Mouse (Mus musculus) testis, adult 2 months (tissue): Measurements from ENCODE around the gene Rtkn.

Source experiments
- CTCF ChIP-seq: fragments of 200-500 bp; IDR thresholded peaks from 2 replicates; pipeline ENCODE4 v1.5.1; 2012; ENCODE audit warnings: low read depth, mild to moderate bottlenecking, inconsistent platforms, low read length, moderate library complexity; ENCODE audit not compliant: control insufficient read depth, insufficient read depth, insufficient replicate concordance
- POLR2A ChIP-seq: fragments of 200-500 bp; IDR thresholded peaks from 2 replicates; pipeline ENCODE4 v1.6.1; 2012; ENCODE audit warnings: low read depth, mild to moderate bottlenecking, inconsistent platforms, low read length, moderate library complexity; ENCODE audit not compliant: control insufficient read depth

GRCm38 (mm10) chr6:83171063-83171462 is 35.8 kb downstream of the Rtkn start:
- TF ChIP-seq CTCF (no peak), POLR2A (no peak)
